Mouse (Mus musculus) heart, postnatal 0 days (tissue): Measurements from ENCODE around the gene Edf1.

Experiments used
- CTCF ChIP-seq: IDR thresholded peaks from 2 replicates; pipeline ENCODE4 v1.5.1; 2016; ENCODE audit warnings: antibody characterized with exemption, control low read depth, low read depth
- EP300 ChIP-seq: IDR thresholded peaks from 2 replicates; pipeline ENCODE4 v1.6.1; 2016; ENCODE audit warnings: antibody characterized with exemption, low read depth

GRCm38 (mm10) chr2:25557221-25557963, at the start of gene Edf1:
- TF ChIP-seq CTCF (no peak), EP300 (no peak; the same call in 1 of the 2 replicates)
